Mouse (Mus musculus) adrenal gland, postnatal 10 days (tissue): Measurements from ENCODE around the gene Slc22a16. TPM values are rescaled to one million over a fixed set of nuclear protein-coding genes. Genes with fewer than 3 reads are reported as not detected.
A peak's percentile ranks its signal among the peaks of the same experiment; 100 is the strongest.

ENCODE experiments used
- DNase-seq: peaks from one replicate; pipeline ENCODE4 v3.0.0; 2021; ENCODE audit warnings: mixed read lengths
- total RNA-seq, 2 experiments: library from RNA; stranded (reverse); gene quantifications; 2 replicates each; pipeline ENCODE4 v1.2.3; 2021

Slc22a16 gene
- total RNA-seq, 2 experiments from 2014 or later, result not detected

- DNase-seq, result no peak
Measured at GRCm38 (mm10) chr10:40604706-40605394, 34.7 kb downstream of the Slc22a16 start.

- no peak for DNase-seq
Measured at GRCm38 (mm10) chr10:40617973-40618372, 47.8 kb downstream of the Slc22a16 start.

GRCm38 (mm10) chr10:40619760-40620159, 49.6 kb downstream of the Slc22a16 start:
- DNase-seq, result no peak

- DNase-seq, result peak; percentile 53
Measured at GRCm38 (mm10) chr10:40629140-40629539, 59.0 kb downstream of the Slc22a16 start.

GRCm38 (mm10) chr10:40629656-40630311, 59.6 kb downstream of the Slc22a16 start, which contains the start of gene Ddo:
Gene Ddo, plus strand, starts transcription at chr10:40630011.
- peak; percentile 60 for DNase-seq

- peak; percentile 62 for DNase-seq
Measured at GRCm38 (mm10) chr10:40630457-40630856, 60.3 kb downstream of the Slc22a16 start.

GRCm38 (mm10) chr10:40630961-40631360, 60.8 kb downstream of the Slc22a16 start:
- peak; percentile 60 for DNase-seq

GRCm38 (mm10) chr10:40632087-40632486, 62.0 kb downstream of the Slc22a16 start:
- no peak for DNase-seq

- no peak for DNase-seq
Measured at GRCm38 (mm10) chr10:40637331-40637730, 67.2 kb downstream of the Slc22a16 start.

GRCm38 (mm10) chr10:40638276-40638675, 68.1 kb downstream of the Slc22a16 start:
- DNase-seq, result no peak

- DNase-seq, result no peak
Measured at GRCm38 (mm10) chr10:40638823-40639819, 69.0 kb downstream of the Slc22a16 start.

- DNase-seq, result no peak
Measured at GRCm38 (mm10) chr10:40640406-40640805, 70.3 kb downstream of the Slc22a16 start.

GRCm38 (mm10) chr10:40641901-40642300, 71.8 kb downstream of the Slc22a16 start:
- no peak for DNase-seq

GRCm38 (mm10) chr10:40643126-40643525, 73.0 kb downstream of the Slc22a16 start:
- no peak for DNase-seq

- DNase-seq, result no peak
Measured at GRCm38 (mm10) chr10:40644456-40644855, 74.3 kb downstream of the Slc22a16 start.

- no peak for DNase-seq
Measured at GRCm38 (mm10) chr10:40645346-40645745, 75.2 kb downstream of the Slc22a16 start.

GRCm38 (mm10) chr10:40648776-40649175, 78.6 kb downstream of the Slc22a16 start:
- no peak for DNase-seq

- no peak for DNase-seq
Measured at GRCm38 (mm10) chr10:40649634-40650033, 79.5 kb downstream of the Slc22a16 start.

- DNase-seq, result no peak
Measured at GRCm38 (mm10) chr10:40651676-40652075, 81.5 kb downstream of the Slc22a16 start.
